ENCODE assay signal across 15 mouse cellular contexts in the genomic region with DNA sequence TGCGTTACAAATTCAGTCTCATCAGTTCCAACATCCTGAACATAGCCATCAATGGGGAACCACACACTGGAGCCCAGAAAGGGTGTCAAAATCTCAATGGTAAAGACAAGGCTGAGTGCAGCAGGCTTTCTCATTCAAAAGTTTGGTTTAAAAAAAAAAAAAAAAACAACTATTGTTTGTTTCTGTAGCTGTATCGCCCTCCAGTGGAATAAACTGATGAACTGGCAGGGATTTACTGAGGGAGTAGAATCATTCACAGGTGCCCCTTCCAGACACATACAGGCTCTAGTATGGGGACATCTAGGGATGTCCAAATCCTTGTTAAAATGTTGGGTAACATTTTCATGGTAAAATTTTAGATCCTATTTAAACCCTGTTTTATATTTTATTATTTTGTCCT.
DNase-seq lines count a peak whose midpoint lies in the region; TF ChIP-seq lines count a peak whose summit lies in the region.
"Had no signal": no experiment of that assay in that cellular context is flagged by ENCODE, and none has a peak within 500 bp of the region (broad histone marks: within the 10 kb centered on the region; RNA-seq: fewer than 3 reads in every experiment).

No protein-coding gene starts in this region.

- peak; percentile 76 for TF ChIP-seq CTCF in layer of hippocampus, adult 2 months (conservative IDR thresholded peaks at IDR 0.05)

- H3K4me3 ChIP-seq in layer of hippocampus, adult 2 months: no peak overlapping the region
- H3K4me3 ChIP-seq: heart, embryonic 15.5 days; limb, embryonic 13.5 days had no signal

- peak; percentile 4 for DNase-seq in heart, adult 11 months
- DNase-seq in heart, postnatal 25 days (ENCODE audit: low spot score): no peak
- DNase-seq in left cerebral cortex, postnatal 14 days (ENCODE audit: low spot score in 2 of 2): peak; percentile 26 to 44
- no peak for DNase-seq in left cerebral cortex, postnatal 36 days (ENCODE audit: low spot score in 2 of 2)
- DNase-seq in R1 (ENCODE audit: low read depth, low spot score): peak; percentile 3
- DNase-seq in layer of hippocampus, adult 2 months (ENCODE audit: low spot score in 2 of 2): peak in 1 of 2 experiments; percentile 36
- no peak for DNase-seq in liver
- no peak for DNase-seq in adrenal gland, postnatal 25 days
- DNase-seq: adrenal gland, adult 2 months; embryo, embryonic 11 days; gastrocnemius, postnatal 10 days; kidney, postnatal 4 days; lung, adult 2 months had no signal

- H3K27ac ChIP-seq in layer of hippocampus, adult 2 months: no peak overlapping the region
- H3K27ac ChIP-seq: heart, embryonic 15.5 days; limb, embryonic 13.5 days had no signal

- intact Hi-C loops in heart, postnatal 25 days (cut with DNase I): no loop called here
- intact Hi-C loops in left cerebral cortex, postnatal 14 days (cut with DNase I): no loop called here
- intact Hi-C loops in left cerebral cortex, postnatal 36 days (cut with DNase I): no loop called here

Comparison
In these comparisons a context has a peak if more than half of its experiments do, and no peak if none do; other contexts are left out.
1. DNase-seq: peak in heart, adult 11 months (single experiment), left cerebral cortex, postnatal 14 days (2 of 2) and R1 (single experiment); none in heart, postnatal 25 days (single experiment), left cerebral cortex, postnatal 36 days (0 of 2), liver (single experiment) and adrenal gland, postnatal 25 days (single experiment).